Mouse (Mus musculus) heart, postnatal 0 days (tissue): Measurements from ENCODE around the gene Hpgd. TPM values are rescaled to one million over a fixed set of nuclear protein-coding genes. Genes with fewer than 3 reads are reported as not detected.

Experiments
- ATAC-seq: fragments of 200-750 bp; cut with Nextera tagmentation; 2 replicates; pipeline ENCODE4 v1.8.0; 2017; ENCODE audit warnings: low read depth, moderate number of reproducible peaks, moderate library complexity; ENCODE audit not compliant: insufficient read depth
- DNase-seq: peaks from one replicate; pipeline ENCODE4 v3.0.0-alpha.2; 2016; ENCODE audit warnings: low spot score
- H3K27ac ChIP-seq: fragments of 300-500 bp; sonication (generic); 2 replicates; pipeline ENCODE4 v1.5.1; 2014; ENCODE audit warnings: low read depth, mild to moderate bottlenecking
- H3K27me3 ChIP-seq: fragments of 300-500 bp; sonication (generic); 2 replicates; pipeline ENCODE4 v1.6.1; 2014; ENCODE audit warnings: low read length, mixed read lengths; ENCODE audit not compliant: control insufficient read depth, insufficient read depth
- H3K36me3 ChIP-seq: fragments of 300-500 bp; sonication (generic); replicated peaks from 2 replicates; pipeline ENCODE4 v1.6.1; 2014; ENCODE audit warnings: low read length, mixed read lengths; ENCODE audit not compliant: control insufficient read depth, insufficient read depth
- H3K4me1 ChIP-seq: fragments of 300-500 bp; sonication (generic); 2 replicates; pipeline ENCODE4 v1.6.1; 2014; ENCODE audit warnings: antibody characterized with exemption; ENCODE audit not compliant: control insufficient read depth, insufficient read depth
- H3K4me2 ChIP-seq: fragments of 300-500 bp; sonication (generic); 2 replicates; pipeline ENCODE4 v1.6.1; 2014; ENCODE audit warnings: low read depth, mild to moderate bottlenecking, low read length, moderate library complexity
- H3K4me3 ChIP-seq: fragments of 300-500 bp; sonication (generic); 2 replicates; pipeline ENCODE4 v1.5.1; 2014; ENCODE audit warnings: low read depth, low read length
- H3K9ac ChIP-seq: fragments of 300-500 bp; sonication (generic); replicated peaks from 2 replicates; pipeline ENCODE4 v1.6.1; 2014; ENCODE audit warnings: low read depth, low read length, mixed read lengths
- H3K9me3 ChIP-seq: fragments of 300-500 bp; sonication (generic); replicated peaks from 2 replicates; pipeline ENCODE4 v1.6.1; 2016; ENCODE audit warnings: low read length; ENCODE audit not compliant: control insufficient read depth
- CTCF ChIP-seq: IDR thresholded peaks from 2 replicates; pipeline ENCODE4 v1.5.1; 2016; ENCODE audit warnings: antibody characterized with exemption, control low read depth, low read depth
- EP300 ChIP-seq: IDR thresholded peaks from 2 replicates; pipeline ENCODE4 v1.6.1; 2016; ENCODE audit warnings: antibody characterized with exemption, low read depth
- WGBS: fragments of 180-500 bp; shearing (Covaris S2); extraction: QIAGEN DNeasy Blood & Tissue Kit; methylation state at CpG from one replicate; pipeline ENCODE4 v1.1.7; 2014; 5-methylcytosine and 5-hydroxymethylcytosine counted together
- polyA plus RNA-seq: library from polyadenylated mRNA; unstranded; fragments of >200 nt; fragmentation: Nextera tagmentation; extraction: Ambion mirVana; gene quantifications from 2 replicates; pipeline ENCODE4 v1.2.1, GENCODE M21; 2015
- total RNA-seq: library from RNA; depleted of rRNA; stranded (reverse); fragments of >200 nt; gene quantifications from 2 replicates; pipeline ENCODE4 v1.2.3, GENCODE M21; 2014; ENCODE audit warnings: low replicate concordance

Hpgd gene
- total and polyA plus RNA-seq, 2 experiments from 2014 or later: 2.9 to 11.5 TPM

DNA sequence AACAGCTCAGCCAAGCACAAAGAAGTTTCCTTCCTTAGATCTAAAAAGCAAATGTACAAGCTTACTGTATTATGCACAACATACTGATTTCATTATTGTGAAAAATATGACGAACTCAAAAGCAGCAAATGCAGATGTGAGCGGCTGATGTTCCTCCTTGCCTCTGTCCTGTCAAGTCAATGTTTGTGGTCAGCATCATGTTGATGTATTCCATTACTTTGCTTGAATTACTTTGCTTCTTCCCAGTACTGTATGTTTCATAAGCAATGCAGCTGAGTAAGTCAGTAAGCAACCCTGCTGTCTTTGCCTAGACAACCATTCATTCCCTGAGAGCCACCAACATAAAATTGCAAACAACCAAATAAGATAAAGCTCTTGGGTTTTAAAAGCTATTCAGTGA is 7.7 kb upstream of the Hpgd start:
- H3K27me3 ChIP-seq: no peaks in the 10 kb centered on the region
- no peak overlapping the region for H3K9ac ChIP-seq
- H3K27ac ChIP-seq: no peak overlapping the region
- H3K4me3 ChIP-seq: no peak overlapping the region
- WGBS: 76% methylated on average over 2 of the region's 2 CpGs
- no peaks in the 10 kb centered on the region for H3K9me3 ChIP-seq
- ATAC-seq (no peak), DNase-seq (no peak)
- no peaks in the 10 kb centered on the region for H3K4me1 ChIP-seq
- no peaks in the 10 kb centered on the region for H3K36me3 ChIP-seq
- no peak overlapping the region for H3K4me2 ChIP-seq
- no peak for TF ChIP-seq CTCF
- no peak for TF ChIP-seq EP300

DNA sequence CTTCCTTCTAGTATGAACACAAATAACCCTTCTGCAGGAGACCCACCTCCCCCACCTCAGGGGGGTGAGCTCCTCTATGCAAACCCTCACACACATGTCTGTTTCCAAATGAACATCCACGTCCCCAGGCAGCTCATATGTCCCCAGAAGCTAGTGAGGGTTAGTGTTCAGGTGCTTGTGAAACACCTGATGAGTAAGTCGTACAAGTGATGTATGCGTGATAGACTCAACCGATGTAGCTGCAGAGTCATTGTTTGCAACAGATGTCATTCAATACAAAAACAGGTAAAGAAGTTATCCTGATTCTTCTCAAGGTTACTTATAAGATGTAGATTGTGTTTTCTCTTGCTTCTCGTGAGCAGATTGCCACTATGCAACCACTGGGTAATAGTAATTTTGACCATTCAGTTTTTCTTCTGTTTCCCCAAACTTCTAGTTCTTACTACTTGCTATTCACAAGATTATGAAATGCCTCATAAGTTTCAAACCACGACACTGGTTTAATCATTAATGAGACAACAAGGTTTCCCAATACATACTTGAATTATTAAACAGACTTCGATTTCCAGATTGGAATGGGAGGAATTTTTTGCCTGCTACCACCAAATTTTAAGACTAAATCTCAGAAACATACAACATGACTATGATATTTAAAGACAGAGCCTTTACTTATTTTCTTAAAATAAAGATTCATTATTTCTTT is 6.9 kb upstream of the Hpgd start:
- Histone ChIP-seq H3K4me2 (no peak overlapping the region), H3K4me1 (no peaks in the 10 kb centered on the region), H3K36me3 (no peaks in the 10 kb centered on the region), H3K27me3 (no peaks in the 10 kb centered on the region), H3K4me3 (no peak overlapping the region), H3K9ac (no peak overlapping the region), H3K9me3 (no peaks in the 10 kb centered on the region), H3K27ac (no peak overlapping the region)
- no peak for DNase-seq
- WGBS: 73% methylated on average over 7 of the region's 7 CpGs
- ATAC-seq: no peak
- TF ChIP-seq CTCF (no peak), EP300 (no peak)

DNA sequence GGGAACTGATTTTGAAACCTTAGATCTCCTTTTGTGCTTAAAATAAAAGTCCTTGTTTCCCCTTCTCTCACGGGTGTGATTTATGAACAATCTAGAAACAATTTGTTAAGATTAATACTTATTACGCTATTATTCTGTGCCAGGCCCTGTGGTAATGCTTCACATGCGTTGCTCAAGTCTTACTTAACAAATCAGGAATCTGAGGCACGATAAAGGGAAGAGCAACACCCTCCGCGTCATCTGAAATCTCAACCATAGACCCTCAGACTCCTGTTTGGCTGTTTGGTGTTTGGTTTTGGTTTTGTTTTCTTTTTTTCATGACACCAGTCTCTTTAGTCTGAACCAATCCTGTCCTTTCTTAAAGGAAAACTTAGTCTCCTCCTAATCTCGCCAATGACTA is 2.1 kb upstream of the Hpgd start:
- Histone ChIP-seq H3K27ac (no peak overlapping the region), H3K4me3 (no peak overlapping the region), H3K27me3 (0 out of 2 replicates have a peak, but pooled peaks cover 9% of the 10 kb centered on the region), H3K4me1 (no peaks in the 10 kb centered on the region), H3K9me3 (no peaks in the 10 kb centered on the region), H3K4me2 (no peak overlapping the region), H3K9ac (no peak overlapping the region), H3K36me3 (no peaks in the 10 kb centered on the region)
- WGBS: 86% methylated on average over 7 of the region's 7 CpGs
- ATAC-seq (no peak), DNase-seq (no peak)
- TF ChIP-seq CTCF: no peak
- no peak for TF ChIP-seq EP300

DNA sequence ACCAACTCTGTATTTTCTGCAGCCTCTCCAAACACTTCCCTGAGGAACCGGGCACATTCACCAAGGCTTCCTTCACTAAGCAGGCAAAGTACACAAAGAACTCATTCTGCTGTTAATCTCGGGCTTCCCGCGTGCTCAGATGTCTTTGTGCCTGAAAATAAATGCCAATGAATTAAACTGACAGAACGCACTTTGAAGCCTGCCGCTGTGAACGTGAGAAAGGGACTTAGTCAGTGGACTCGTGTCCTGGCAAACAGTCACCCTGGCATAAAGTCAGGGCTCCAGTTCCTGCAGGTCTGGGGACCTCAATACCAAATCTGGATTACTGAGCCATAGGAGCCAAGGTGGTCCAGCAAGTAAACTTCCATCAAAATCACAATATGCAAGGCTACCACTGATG is 905 bp upstream of the Hpgd start:
- H3K27me3 ChIP-seq: 0 out of 2 replicates have a peak, but pooled peaks cover 9% of the 10 kb centered on the region
- no peak for DNase-seq
- peak overlapping the region; percentile 92; the same call in 1 of the 2 replicates for H3K4me2 ChIP-seq
- H3K4me3 ChIP-seq: no peak overlapping the region
- ATAC-seq: no peak
- H3K9ac ChIP-seq: no peak overlapping the region
- TF ChIP-seq EP300 (no peak), CTCF (no peak)
- H3K27ac ChIP-seq: no peak overlapping the region
- no peaks in the 10 kb centered on the region for H3K9me3 ChIP-seq
- H3K4me1 ChIP-seq: no peaks in the 10 kb centered on the region
- 28% methylated on average over 8 of the region's 8 CpGs for WGBS
- no peaks in the 10 kb centered on the region for H3K36me3 ChIP-seq

DNA sequence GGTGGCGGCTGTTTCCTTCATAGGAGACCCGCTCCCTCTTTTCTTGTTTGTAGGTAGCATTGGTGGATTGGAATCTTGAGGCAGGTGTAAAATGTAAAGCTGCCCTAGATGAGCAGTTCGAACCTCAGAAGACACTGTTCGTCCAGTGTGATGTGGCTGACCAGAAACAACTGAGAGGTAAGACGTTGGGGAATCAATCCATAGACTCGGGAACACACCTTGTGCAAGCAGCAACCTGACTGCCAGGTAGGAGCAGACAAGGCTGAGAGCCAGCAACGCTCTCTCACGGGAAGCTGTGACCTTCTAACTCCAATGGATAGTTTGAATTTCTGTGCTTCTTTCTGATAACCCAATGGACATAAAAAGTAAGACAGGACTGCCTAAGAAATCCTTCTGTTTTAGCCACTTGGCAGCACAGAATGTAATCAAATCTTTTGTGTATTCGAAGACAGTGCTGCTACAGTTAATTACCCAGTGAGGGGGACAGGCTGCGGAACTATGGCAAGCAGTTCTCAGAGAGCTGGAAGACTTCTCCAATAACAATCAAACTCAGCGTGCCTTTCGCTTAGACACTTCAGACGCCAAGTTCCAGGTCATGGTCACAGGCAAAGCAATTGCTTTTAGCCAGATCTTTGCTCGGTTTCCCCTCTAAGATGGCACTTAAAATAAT is 636 bp downstream of the Hpgd start:
- no peaks in the 10 kb centered on the region for H3K9me3 ChIP-seq
- 24% methylated on average over 14 of the region's 14 CpGs for WGBS
- no peak for ATAC-seq

More for the DNA sequence above, 636 bp downstream of the Hpgd start:
- Histone ChIP-seq H3K4me1 (no peaks in the 10 kb centered on the region), H3K27me3 (0 out of 2 replicates have a peak, but pooled peaks cover 9% of the 10 kb centered on the region), H3K9ac (peak overlapping the region; percentile 32), H3K4me3 (peak overlapping the region; percentile 59), H3K4me2 (peak overlapping the region; percentile 92), H3K36me3 (no peaks in the 10 kb centered on the region), H3K27ac (no peak overlapping the region)
- no peak for TF ChIP-seq CTCF
- no peak for TF ChIP-seq EP300
- no peak for DNase-seq
